8 mouse cellular contexts compared by ENCODE assay signal in the genomic region with DNA sequence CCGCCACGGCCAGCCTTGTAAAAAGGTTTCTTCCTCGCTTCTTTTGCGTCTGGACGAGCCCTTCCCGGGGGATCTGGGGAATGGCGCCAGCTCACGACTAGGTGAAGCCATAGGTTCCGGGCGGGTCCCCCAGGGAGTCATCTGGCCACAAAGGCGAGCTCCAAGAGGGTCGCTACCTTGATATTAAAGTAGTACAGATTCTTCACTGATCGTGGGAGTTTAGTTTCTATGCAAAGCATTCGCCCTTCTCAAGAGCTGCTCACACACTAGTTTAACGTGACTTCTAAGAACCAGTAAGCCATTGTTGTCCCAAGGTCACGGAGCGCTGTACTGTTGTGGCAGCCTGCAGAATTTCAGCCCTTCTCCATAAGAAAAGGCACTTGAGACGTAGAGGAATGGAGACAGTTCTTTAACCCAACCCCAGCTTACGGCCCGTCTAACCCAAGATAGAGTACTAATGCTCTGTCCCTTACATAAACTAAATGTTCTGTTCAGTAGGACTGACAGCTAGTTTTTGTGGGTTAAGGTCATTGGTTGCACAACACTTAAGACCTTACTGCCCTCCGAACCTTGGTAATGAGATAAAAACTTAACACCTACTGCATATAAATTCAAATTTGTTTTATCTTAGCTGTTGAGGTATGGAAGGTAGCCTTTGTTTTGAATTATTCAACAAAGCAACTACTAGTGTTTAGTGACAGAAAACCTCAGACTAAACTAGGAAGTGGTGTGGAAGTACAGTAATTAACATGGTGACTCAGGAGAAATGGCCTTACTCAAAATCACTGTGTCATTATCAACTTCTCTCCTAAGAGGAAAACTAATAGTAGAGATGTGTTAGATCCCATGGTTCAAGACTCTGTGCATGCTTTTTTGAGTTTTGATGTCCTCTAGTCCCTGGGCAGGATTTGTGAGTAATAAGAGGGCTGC. TPM values are rescaled to one million over a fixed set of nuclear protein-coding genes. Genes with fewer than 3 reads are reported as not detected.
DNase-seq lines count a peak whose midpoint lies in the region; ATAC-seq and TF ChIP-seq lines count a peak whose summit lies in the region.

No protein-coding gene starts in this region.

- H3K79me2 ChIP-seq in myocyte (ENCODE audit: control insufficient read depth, insufficient read depth): peaks cover 11% of the 10 kb centered on the region

- peak overlapping the region; percentile 70 for H3K9ac ChIP-seq in embryonic facial prominence, embryonic 11.5 days (replicated peaks; ENCODE audit: low read length)
- H3K9ac ChIP-seq in intestine, embryonic 14.5 days (ENCODE audit: low read length): peak overlapping the region; percentile 77

- ATAC-seq in G1E (ENCODE audit: extremely low read depth, insufficient number of reproducible peaks, low FRiP score, poor library complexity, severe bottlenecking): peak; percentile 5
- ATAC-seq in embryonic facial prominence, embryonic 11.5 days (replicated peaks; ENCODE audit: insufficient number of reproducible peaks, low FRiP score, low TSS enrichment, low read depth): peak; percentile 54; the same call in 1 of the 2 replicates
- peak; percentile 59 for ATAC-seq in intestine, embryonic 14.5 days (replicated peaks; ENCODE audit: low FRiP score, low TSS enrichment, low read depth)

- H3K9me3 ChIP-seq in G1E (replicated peaks): no peaks in the 10 kb centered on the region
- H3K9me3 ChIP-seq in embryonic facial prominence, embryonic 11.5 days (replicated peaks; ENCODE audit: control insufficient read depth, low read length): no peaks in the 10 kb centered on the region
- no peaks in the 10 kb centered on the region for H3K9me3 ChIP-seq in intestine, embryonic 14.5 days (ENCODE audit: control insufficient read depth, low read length)

- H3K4me2 ChIP-seq in embryonic facial prominence, embryonic 11.5 days (ENCODE audit: low read depth, low read length): peak overlapping the region; percentile 57
- H3K4me2 ChIP-seq in intestine, embryonic 14.5 days (ENCODE audit: low read length): peak overlapping the region; percentile 67
- H3K4me2 ChIP-seq in myocyte (ENCODE audit: low read depth): peak overlapping the region; percentile 84

- H3K4me1 ChIP-seq in kidney, adult 2 months (ENCODE audit: control insufficient read depth, insufficient read depth, low read length): peaks cover 3% of the 10 kb centered on the region; the same call in 1 of the 2 replicates
- H3K4me1 ChIP-seq in G1E (ENCODE audit: insufficient read depth, low read depth, low read length): peaks cover 13% of the 10 kb centered on the region
- no peaks in the 10 kb centered on the region for H3K4me1 ChIP-seq in embryonic facial prominence, embryonic 11.5 days (ENCODE audit: control insufficient read depth, insufficient read depth, low read length)
- peaks cover 12% of the 10 kb centered on the region for H3K4me1 ChIP-seq in intestine, embryonic 14.5 days (replicated peaks; ENCODE audit: control insufficient read depth, insufficient read depth, low read length)

- WGBS in kidney, adult 2 months: 1% methylated on average over 21 of the region's 21 CpGs
- WGBS in embryonic facial prominence, embryonic 11.5 days: 5% methylated on average over 21 of the region's 21 CpGs
- 3% methylated on average over 21 of the region's 21 CpGs for WGBS in intestine, embryonic 14.5 days

- peak overlapping the region; percentile 90 for H3K27ac ChIP-seq in kidney, adult 2 months (ENCODE audit: insufficient read depth, low read depth, low read length)
- H3K27ac ChIP-seq in embryonic facial prominence, embryonic 11.5 days (replicated peaks; ENCODE audit: low read depth, low read length): peak overlapping the region; percentile 77; the same call in 1 of the 2 replicates
- H3K27ac ChIP-seq in intestine, embryonic 14.5 days (ENCODE audit: low read depth): peak overlapping the region; percentile 94

- DNase-seq in kidney, adult 2 months: peak; percentile 24
- DNase-seq in kidney, postnatal 4 days: no peak
- DNase-seq in G1E (ENCODE audit: low spot score) (peak; percentile 12), MN1 (ENCODE audit: low spot score) (no peak)
- DNase-seq in embryonic facial prominence, embryonic 11.5 days (ENCODE audit: low spot score): no peak
- DNase-seq in intestine, embryonic 14.5 days (ENCODE audit: low spot score): no peak
- no peak for DNase-seq in cerebellum, postnatal 4 days (ENCODE audit: low spot score in 2 of 2)

- peaks cover 2% of the 10 kb centered on the region for H3K36me3 ChIP-seq in kidney, adult 2 months (ENCODE audit: control insufficient read depth, insufficient read depth, low read length)
- peaks cover 28% of the 10 kb centered on the region for H3K36me3 ChIP-seq in G1E (replicated peaks)
- H3K36me3 ChIP-seq in embryonic facial prominence, embryonic 11.5 days (replicated peaks; ENCODE audit: control insufficient read depth, insufficient read depth, low read depth, low read length): no peaks in the 10 kb centered on the region
- H3K36me3 ChIP-seq in intestine, embryonic 14.5 days (ENCODE audit: control insufficient read depth, insufficient read depth, low read length): peaks cover 14% of the 10 kb centered on the region
- H3K36me3 ChIP-seq in myocyte (ENCODE audit: control insufficient read depth, insufficient read depth): peaks cover 7% of the 10 kb centered on the region

- peak overlapping the region; percentile 79 for H3K4me3 ChIP-seq in kidney, adult 2 months (ENCODE audit: insufficient read depth, low read depth, low read length)
- H3K4me3 ChIP-seq in G1E (ENCODE audit: low read depth, low read length) (peak overlapping the region; percentile 75), myocyte (peak overlapping the region; percentile 79)
- H3K4me3 ChIP-seq in embryonic facial prominence, embryonic 11.5 days (ENCODE audit: low read depth, low read length): peak overlapping the region; percentile 56
- H3K4me3 ChIP-seq in intestine, embryonic 14.5 days (ENCODE audit: low read depth, low read length): peak overlapping the region; percentile 77

- no peak for TF ChIP-seq CTCF in kidney, adult 2 months (conservative IDR thresholded peaks at IDR 0.05; ENCODE audit: insufficient read depth, insufficient read length, low read depth, low read length)
- TF ChIP-seq CTCF in G1E (IDR thresholded peaks at IDR 0.05; ENCODE audit: low read depth, low read length): no peak

- H3ac ChIP-seq in myocyte (ENCODE audit: control insufficient read depth, insufficient read length): peak overlapping the region; percentile 84

- H3K27me3 ChIP-seq in kidney, adult 2 months (replicated peaks; ENCODE audit: control insufficient read depth, insufficient read depth, low read length): no peaks in the 10 kb centered on the region
- no peaks in the 10 kb centered on the region for H3K27me3 ChIP-seq in G1E (ENCODE audit: insufficient read depth, low read length)
- no peaks in the 10 kb centered on the region for H3K27me3 ChIP-seq in embryonic facial prominence, embryonic 11.5 days (ENCODE audit: control insufficient read depth, insufficient read depth, low read length)
- no peaks in the 10 kb centered on the region for H3K27me3 ChIP-seq in intestine, embryonic 14.5 days (replicated peaks; ENCODE audit: control insufficient read depth, insufficient read depth, low read length)
- H3K27me3 ChIP-seq in myocyte (ENCODE audit: control insufficient read depth, insufficient read depth, insufficient read length): no peaks in the 10 kb centered on the region

- no peak for TF ChIP-seq POLR2A in kidney, adult 2 months (IDR thresholded peaks at IDR 0.05; ENCODE audit: low read depth, low read length)
- no peak for TF ChIP-seq POLR2A in myocyte (IDR thresholded peaks at IDR 0.05; ENCODE audit: insufficient read length, low read depth)

TF ChIP-seq in myocyte, 11 proteins besides CTCF, POLR2A, EP300 and RAD21:
- TF ChIP-seq POLR2AphosphoS2 (IDR thresholded peaks at IDR 0.05; ENCODE audit: insufficient read length, low read depth) (no peak), E2F4 (IDR thresholded peaks at IDR 0.05; ENCODE audit: insufficient read depth) (no peak), USF1 (IDR thresholded peaks at IDR 0.05; ENCODE audit: low read depth) (no peak), MYOG (IDR thresholded peaks at IDR 0.05; ENCODE audit: control insufficient read depth in 1 of 3, insufficient read depth in 1 of 3, insufficient read length in 2 of 3, low read depth in 2 of 3) (no peak), MAX (IDR thresholded peaks at IDR 0.05; ENCODE audit: low read depth) (no peak), REST (IDR thresholded peaks at IDR 0.05; ENCODE audit: insufficient read depth, insufficient read length) (no peak), TCF12 (IDR thresholded peaks at IDR 0.05; ENCODE audit: insufficient read depth, poor library complexity, severe bottlenecking) (no peak), CEBPB (IDR thresholded peaks at IDR 0.05; ENCODE audit: insufficient read depth, poor library complexity, severe bottlenecking) (no peak), SRF (IDR thresholded peaks at IDR 0.05; ENCODE audit: control insufficient read depth, insufficient read length, low read depth) (no peak), MYOD1 (IDR thresholded peaks at IDR 0.05; ENCODE audit: control insufficient read depth in 1 of 3, insufficient read length in 2 of 3, low read depth in 2 of 3) (no peak), TCF3 (IDR thresholded peaks at IDR 0.05; ENCODE audit: insufficient read length, low read depth) (no peak)

RNA-seq across cellular contexts. Expression of a gene that starts 0.7 kb away (rescaled TPM):
- 19.4 and 32.6 TPM in 2 replicates for polyA plus RNA-seq in kidney, adult 2 months (2012; rRNA removed)
- total RNA-seq in G1E (2014; fragmentation: Nextera tagmentation) (22.2 and 25.6 TPM in 2 replicates), G1E (2017) (39.0 and 47.8 TPM in 2 replicates)
- polyA plus RNA-seq in G1E (2012) (1.1 and 1.5 TPM in 2 replicates), myocyte (2012; fragmentation: generic; extraction: Trizol) (10.0 TPM)
- 29.8 and 33.2 TPM in 2 replicates for polyA plus RNA-seq in embryonic facial prominence, embryonic 11.5 days (2014; fragmentation: Nextera tagmentation; extraction: Ambion mirVana)
- 28.7 and 34.8 TPM in 2 replicates for polyA plus RNA-seq in intestine, embryonic 14.5 days (2014; fragmentation: Nextera tagmentation; extraction: Ambion mirVana)

RNA-seq across cellular contexts. Expression of a gene that starts 0.8 kb away (rescaled TPM):
- 0.50 and 0.57 TPM in 2 replicates for polyA plus RNA-seq in kidney, adult 2 months (2012; rRNA removed)
- total RNA-seq in G1E (2014; fragmentation: Nextera tagmentation) (0.60 and 1.1 TPM in 2 replicates), G1E (2017) (0.71 and 0.76 TPM in 2 replicates)
- polyA plus RNA-seq in G1E (2012) (not detected in 2 replicates), myocyte (2012; fragmentation: generic; extraction: Trizol) (0.11 TPM)
- 0.13 TPM in 2 replicates for polyA plus RNA-seq in embryonic facial prominence, embryonic 11.5 days (2014; fragmentation: Nextera tagmentation; extraction: Ambion mirVana)
- 0.43 and 0.47 TPM in 2 replicates for polyA plus RNA-seq in intestine, embryonic 14.5 days (2014; fragmentation: Nextera tagmentation; extraction: Ambion mirVana)

RNA-seq across cellular contexts. Expression of a gene that starts 38.4 kb away (rescaled TPM):
- polyA plus RNA-seq in kidney, adult 2 months (2012; rRNA removed): 13.1 and 14.3 TPM in 2 replicates
- 44.8 and 52.3 TPM in 2 replicates for total RNA-seq in G1E (2014; fragmentation: Nextera tagmentation)
- total RNA-seq in G1E (2017): 14.5 and 15.8 TPM in 2 replicates
- polyA plus RNA-seq in G1E (2012): 27.2 and 45.7 TPM in 2 replicates
- polyA plus RNA-seq in embryonic facial prominence, embryonic 11.5 days (2014; fragmentation: Nextera tagmentation; extraction: Ambion mirVana): 100 and 116 TPM in 2 replicates
- polyA plus RNA-seq in intestine, embryonic 14.5 days (2014; fragmentation: Nextera tagmentation; extraction: Ambion mirVana): 79.0 and 79.8 TPM in 2 replicates
- polyA plus RNA-seq in myocyte (2012; fragmentation: generic; extraction: Trizol): 15.8 TPM

Comparison
In these comparisons a context has a peak if more than half of its experiments do, and no peak if none do; other contexts are left out.
1. DNase-seq: peak in kidney, adult 2 months (single experiment) and G1E (single experiment); none in kidney, postnatal 4 days (0 of 2), embryonic facial prominence, embryonic 11.5 days (single experiment), intestine, embryonic 14.5 days (single experiment), MN1 (single experiment) and cerebellum, postnatal 4 days (0 of 2).
2. ATAC-seq: peak in every context shown above with its lines; median percentile 59 in intestine, embryonic 14.5 days; 54 in embryonic facial prominence, embryonic 11.5 days; 5 in G1E.
3. Peak in every context shown above with its lines, with median percentiles within 50 percentile points of each other: H3K27ac ChIP-seq, H3K4me3 ChIP-seq and H3K4me2 ChIP-seq.